Mouse (Mus musculus) liver, postnatal 0 days (tissue): Measurements from ENCODE around the gene Mettl25.

Source experiments
- CTCF ChIP-seq: sonication (generic); IDR thresholded peaks from 2 replicates; pipeline ENCODE4 v1.5.1; 2016; ENCODE audit warnings: antibody characterized with exemption, low read depth
- EP300 ChIP-seq: IDR thresholded peaks from 2 replicates; pipeline ENCODE4 v1.6.1; 2016; ENCODE audit warnings: antibody characterized with exemption, low read depth, mild to moderate bottlenecking

- no peak for TF ChIP-seq CTCF
- TF ChIP-seq EP300, result no peak
These were observed 77.2 kb downstream of the Mettl25 start for GRCm38 (mm10) chr10:105763959-105764358.
